Mouse (Mus musculus) duodenum, adult 2 months (tissue): ENCODE data around the gene Fam20b. TPM values are rescaled to one million over a fixed set of nuclear protein-coding genes. Genes with fewer than 3 reads are reported as not detected.

Experiments
- polyA plus RNA-seq: library from polyadenylated mRNA; depleted of rRNA; stranded (reverse); fragments of >200 nt; gene quantifications from 2 replicates; pipeline ENCODE4 v1.2.3, GENCODE M21; 2012; ENCODE audit warnings: low replicate concordance; rRNA removed

The Fam20b gene
- polyA plus RNA-seq, result 9.1 and 11.4 TPM in 2 replicates

GRCm38 (mm10) chr1:156718950-156719805 lies at the start of gene Fam20b:
Gene Fam20b (minus strand): TSS chr1:156719086.

GRCm38 (mm10) chr1:156674195-156675000 lies 44.5 kb downstream of the Fam20b start, which contains the start of gene Tor3a:
Gene Tor3a (minus strand): TSS chr1:156674356.

Other genes starting within 250 kb of the Fam20b start
- 5.6 and 12.1 TPM in 2 replicates for gene Soat1, start 244.8 kb downstream of the Fam20b start, polyA plus RNA-seq
- gene Gm10031, start 195.1 kb downstream of the Fam20b start, polyA plus RNA-seq, result 17.7 and 23.1 TPM in 2 replicates
- gene Abl2, start 160.3 kb downstream of the Fam20b start, polyA plus RNA-seq, result 2.7 and 2.8 TPM in 2 replicates
- 13.4 and 19.9 TPM in 2 replicates for gene Tor3a, start 44.7 kb downstream of the Fam20b start, polyA plus RNA-seq
- gene Angptl1, start 119.5 kb upstream of the Fam20b start, polyA plus RNA-seq, result 0.96 and 1.9 TPM in 2 replicates
- gene Ralgps2, start 220.5 kb upstream of the Fam20b start, polyA plus RNA-seq, result 8.4 and 10.5 TPM in 2 replicates